Mouse (Mus musculus) CH12.LX (cell line): ENCODE measurements at regions not wholly inside any gene's neighbourhood (a gene's known extent, or its start where the extent isn't known, plus 50 kb on each side); places are given as distances from the start of the nearest gene placed in this dataset.

ENCODE experiments used
- CTCF ChIP-seq, 2 experiments: IDR thresholded peaks in 1 of 2; conservative IDR thresholded peaks in 1 of 2; 2 replicates each; pipeline ENCODE4 v1.5.1; 2011 to 2012; ENCODE audit warnings: low read depth in 2 of 2, low read length in 2 of 2, improper control_type of control experiment in 1 of 2, inconsistent platforms in 1 of 2, mild to moderate bottlenecking in 1 of 2, moderate library complexity in 1 of 2
- POLR2A ChIP-seq: IDR thresholded peaks from 2 replicates; pipeline ENCODE4 v1.6.1; 2011; ENCODE audit warnings: low read depth, mild to moderate bottlenecking, improper control_type of control experiment, low read length
- TBP ChIP-seq: conservative IDR thresholded peaks from 2 replicates; pipeline ENCODE4 v1.6.1; 2011; ENCODE audit warnings: low read depth, low read length, improper control_type of control experiment

- TF ChIP-seq CTCF (conservative IDR thresholded peaks at IDR 0.05 in 1 of 2, IDR thresholded peaks at IDR 0.05 in 1 of 2; ENCODE audit: low read depth in 2 of 2, low read length in 2 of 2) (no peak), POLR2A (no peak), TBP (no peak)
These were observed 421.3 kb downstream of the Ttll7 start for GRCm38 (mm10) chr3:147273446-147273845.
